Mouse (Mus musculus) forebrain, embryonic 11.5 days (tissue): ENCODE measurements at regions not wholly inside any gene's neighbourhood (a gene's known extent, or its start where the extent isn't known, plus 50 kb on each side); places are given as distances from the start of the nearest gene placed in this dataset.

ENCODE experiments used
- ATAC-seq: fragments of 200-750 bp; cut with Nextera tagmentation; replicated peaks from 2 replicates; pipeline ENCODE4 v1.8.0; 2017; ENCODE audit warnings: moderate TSS enrichment; ENCODE audit not compliant: low FRiP score
- DNase-seq: peaks from one replicate; pipeline ENCODE4 v3.0.0-alpha.2; 2017; ENCODE audit warnings: low spot score
- H3K27ac ChIP-seq: fragments of 300-500 bp; sonication (generic); 2 replicates; pipeline ENCODE4 v1.5.1; 2014; ENCODE audit warnings: low read depth, low read length
- H3K27me3 ChIP-seq: fragments of 300-500 bp; sonication (generic); 2 replicates; pipeline ENCODE4 v1.6.1; 2014; ENCODE audit warnings: mild to moderate bottlenecking, low read length, mixed read lengths; ENCODE audit not compliant: control insufficient read depth, insufficient read depth
- H3K36me3 ChIP-seq: fragments of 300-500 bp; sonication (generic); 2 replicates; pipeline ENCODE4 v1.6.1; 2014; ENCODE audit warnings: mild to moderate bottlenecking, low read length, moderate library complexity, mixed read lengths; ENCODE audit not compliant: control insufficient read depth, insufficient read depth
- H3K4me1 ChIP-seq: fragments of 300-500 bp; sonication (generic); replicated peaks from 2 replicates; pipeline ENCODE4 v1.6.1; 2014; ENCODE audit warnings: low read length, mixed read lengths; ENCODE audit not compliant: control insufficient read depth, insufficient read depth
- H3K4me2 ChIP-seq: fragments of 300-500 bp; sonication (generic); 2 replicates; pipeline ENCODE4 v1.6.1; 2014; ENCODE audit warnings: low read depth, mild to moderate bottlenecking, low read length, moderate library complexity, mixed read lengths; ENCODE audit not compliant: severe bottlenecking
- H3K4me3 ChIP-seq: fragments of 300-500 bp; sonication (generic); 2 replicates; pipeline ENCODE4 v1.5.1; 2014; ENCODE audit warnings: low read depth, low read length
- H3K9ac ChIP-seq: fragments of 300-500 bp; sonication (generic); 2 replicates; pipeline ENCODE4 v1.6.1; 2014; ENCODE audit warnings: low read length
- H3K9me3 ChIP-seq: fragments of 300-500 bp; sonication (generic); 2 replicates; pipeline ENCODE4 v1.6.1; 2016; ENCODE audit warnings: low read length, mixed read lengths; ENCODE audit not compliant: control insufficient read depth
- WGBS: fragments of 180-500 bp; shearing (Covaris S2); extraction: QIAGEN DNeasy Blood & Tissue Kit; methylation state at CpG from one replicate; pipeline ENCODE4 v1.1.7; 2014; 5-methylcytosine and 5-hydroxymethylcytosine counted together

DNA sequence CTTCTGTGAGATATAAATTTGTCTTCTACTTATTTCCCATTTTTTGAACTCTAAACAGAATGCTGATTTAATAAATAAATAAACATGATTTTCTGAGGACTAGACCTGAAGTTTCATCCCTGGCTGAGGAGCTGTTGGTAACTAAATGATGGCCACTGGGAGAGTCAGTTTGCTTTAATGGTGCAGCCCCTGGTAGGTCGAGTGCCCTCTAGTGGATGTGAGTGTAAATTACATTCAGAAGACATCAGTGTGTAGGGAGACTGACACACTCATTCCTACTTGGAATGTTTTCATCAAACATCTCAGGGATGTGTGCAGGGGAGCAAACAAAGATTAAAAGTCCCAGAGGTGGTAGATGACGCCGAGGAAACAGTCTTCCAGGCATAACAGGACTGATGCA is 281.2 kb upstream of the Rasgrp1 start:
- H3K9me3 ChIP-seq: no peaks in the 10 kb centered on the region
- H3K4me3 ChIP-seq: no peak overlapping the region
- H3K36me3 ChIP-seq: no peaks in the 10 kb centered on the region
- 51% methylated on average over 3 of the region's 3 CpGs for WGBS
- H3K4me2 ChIP-seq: no peak overlapping the region
- no peaks in the 10 kb centered on the region for H3K4me1 ChIP-seq
- DNase-seq: no peak
- H3K9ac ChIP-seq: no peak overlapping the region
- peak; percentile 42; the same call in 1 of the 2 replicates for ATAC-seq
- H3K27me3 ChIP-seq: no peaks in the 10 kb centered on the region
- H3K27ac ChIP-seq: no peak overlapping the region

DNA sequence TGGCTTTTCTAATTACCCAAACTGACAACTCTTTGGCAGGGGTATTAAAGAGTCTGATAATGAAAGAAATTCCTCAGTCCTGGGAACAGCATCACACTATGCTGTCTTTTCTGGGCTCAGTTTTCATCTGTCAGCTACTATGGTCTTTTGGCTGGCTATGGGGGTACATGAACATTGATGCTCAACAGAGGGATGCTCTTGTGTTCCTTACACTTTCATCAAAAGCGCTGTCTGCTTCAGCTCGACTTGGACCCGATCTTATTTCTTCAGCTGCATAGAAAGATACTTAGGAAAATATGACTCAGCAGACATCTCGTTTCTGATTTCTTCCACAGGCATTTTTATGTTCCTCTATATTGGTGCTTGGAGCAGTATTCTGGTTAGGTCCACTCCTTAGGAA is 292.1 kb upstream of the Rasgrp1 start:
- 91% methylated on average over 4 of the region's 4 CpGs for WGBS

DNA sequence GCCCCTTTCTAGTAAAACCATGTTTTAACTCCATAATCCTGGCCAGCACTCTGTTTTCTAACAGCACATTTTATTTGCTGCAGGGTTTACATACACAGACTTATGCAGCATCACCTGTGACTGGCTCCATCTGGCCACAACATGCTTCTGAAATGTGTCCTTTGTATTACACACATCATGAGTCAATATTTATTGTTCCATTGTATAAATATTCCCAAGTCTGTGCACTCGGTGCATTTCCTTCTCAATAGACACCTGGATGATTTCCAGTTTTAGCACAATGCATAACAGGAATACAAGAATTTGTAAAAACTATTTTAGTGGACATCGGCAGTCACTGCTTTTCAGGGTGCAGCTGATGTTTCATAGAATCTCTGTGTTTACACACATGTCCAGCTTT is 294.6 kb upstream of the Rasgrp1 start:
- H3K4me2 ChIP-seq: no peak overlapping the region

More for the DNA sequence above, 292.1 kb upstream of the Rasgrp1 start:
- Histone ChIP-seq H3K4me2 (no peak overlapping the region), H3K36me3 (no peaks in the 10 kb centered on the region), H3K9ac (no peak overlapping the region), H3K27ac (no peak overlapping the region), H3K4me1 (no peaks in the 10 kb centered on the region), H3K27me3 (no peaks in the 10 kb centered on the region), H3K4me3 (no peak overlapping the region), H3K9me3 (no peaks in the 10 kb centered on the region)
- ATAC-seq (no peak), DNase-seq (no peak)

DNA sequence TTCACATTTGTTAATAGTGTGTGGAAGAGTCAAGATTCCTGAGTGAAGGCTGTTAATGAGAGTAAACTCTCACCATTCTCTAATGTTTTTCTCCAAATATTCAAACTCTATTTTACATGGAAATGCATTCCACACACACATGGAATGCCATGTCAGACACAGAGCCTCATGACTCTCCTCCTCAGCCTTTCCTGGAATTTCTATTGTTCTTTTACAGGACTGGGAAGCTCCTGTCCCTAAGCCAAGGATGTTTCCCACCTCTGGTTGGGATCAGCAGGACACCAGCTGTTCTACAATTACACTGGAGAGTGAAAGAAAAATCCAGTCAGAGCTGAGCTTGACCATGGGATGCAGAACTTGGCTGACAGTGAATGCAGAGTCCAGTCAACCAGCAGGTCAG is 309.3 kb upstream of the Rasgrp1 start:
- Histone ChIP-seq H3K36me3 (no peaks in the 10 kb centered on the region), H3K4me1 (no peaks in the 10 kb centered on the region), H3K27ac (no peak overlapping the region), H3K9ac (no peak overlapping the region), H3K27me3 (no peaks in the 10 kb centered on the region), H3K4me2 (no peak overlapping the region), H3K9me3 (no peaks in the 10 kb centered on the region), H3K4me3 (no peak overlapping the region)
- DNase-seq (no peak), ATAC-seq (no peak)

More for the DNA sequence above, 294.6 kb upstream of the Rasgrp1 start:
- DNase-seq (no peak), ATAC-seq (no peak)
- Histone ChIP-seq H3K27me3 (no peaks in the 10 kb centered on the region), H3K36me3 (no peaks in the 10 kb centered on the region), H3K9ac (no peak overlapping the region), H3K27ac (no peak overlapping the region), H3K9me3 (no peaks in the 10 kb centered on the region), H3K4me1 (no peaks in the 10 kb centered on the region), H3K4me3 (no peak overlapping the region)
- 86% methylated on average over 2 of the region's 2 CpGs for WGBS

DNA sequence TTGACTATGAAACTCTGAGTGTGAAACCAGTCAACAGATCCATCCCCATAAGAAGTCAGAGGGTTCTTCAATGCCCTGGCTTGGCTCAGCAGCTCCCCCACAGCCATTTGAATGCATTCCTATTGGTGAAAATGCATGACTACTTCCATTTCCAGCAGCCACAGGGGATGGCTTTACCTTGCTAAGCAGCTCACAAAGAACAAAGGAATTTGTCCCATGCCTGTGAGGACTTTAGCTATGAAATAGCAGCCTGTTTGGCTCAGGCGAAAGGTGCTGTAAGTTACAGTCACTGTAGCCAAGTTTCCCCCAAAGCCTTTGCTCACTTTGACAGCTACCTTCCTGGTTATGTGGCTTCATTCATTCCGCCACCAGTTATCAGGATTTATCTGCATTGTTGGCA is 309.8 kb upstream of the Rasgrp1 start:
- no peak overlapping the region for H3K4me2 ChIP-seq
- no peaks in the 10 kb centered on the region for H3K4me1 ChIP-seq
- DNase-seq (no peak), ATAC-seq (no peak)
- H3K4me3 ChIP-seq: no peak overlapping the region
- H3K27ac ChIP-seq: no peak overlapping the region
- H3K27me3 ChIP-seq: no peaks in the 10 kb centered on the region
- no peaks in the 10 kb centered on the region for H3K36me3 ChIP-seq
- H3K9me3 ChIP-seq: no peaks in the 10 kb centered on the region
- 55% methylated on average over 2 of the region's 2 CpGs for WGBS
- H3K9ac ChIP-seq: no peak overlapping the region

DNA sequence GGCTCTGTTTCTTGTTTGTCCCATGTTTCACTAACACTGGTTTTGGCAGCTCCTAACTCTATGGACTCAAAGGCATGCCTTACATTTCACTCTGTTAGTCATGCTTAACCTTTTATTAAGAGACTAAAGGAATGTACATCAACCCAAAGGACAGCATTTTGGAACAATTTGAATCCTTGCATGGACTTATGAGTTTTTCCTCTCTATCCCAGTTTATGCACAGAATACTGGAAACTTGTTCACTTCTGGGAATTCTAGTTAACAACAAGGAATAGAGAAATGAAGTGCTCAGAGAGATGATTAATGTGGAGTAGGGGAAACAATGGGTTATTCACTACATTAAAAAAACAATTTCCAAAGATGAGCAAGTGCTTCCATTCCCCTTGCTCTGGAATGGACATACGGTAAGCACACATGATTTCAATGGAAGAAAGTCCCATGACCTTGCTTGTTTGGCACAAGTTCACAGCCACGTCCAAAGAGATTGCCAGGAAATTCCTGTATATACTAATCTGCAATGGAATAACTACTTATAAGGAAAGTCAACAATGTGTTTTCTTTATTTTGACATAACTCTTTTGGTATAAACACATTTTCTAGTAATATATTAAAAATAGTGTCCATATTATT is 313.9 kb upstream of the Rasgrp1 start:
- H3K9ac ChIP-seq: no peak overlapping the region
- H3K27ac ChIP-seq: no peak overlapping the region
- no peaks in the 10 kb centered on the region for H3K27me3 ChIP-seq
- DNase-seq (no peak), ATAC-seq (no peak)
- no peak overlapping the region for H3K4me3 ChIP-seq
- no peaks in the 10 kb centered on the region for H3K36me3 ChIP-seq
- no peaks in the 10 kb centered on the region for H3K4me1 ChIP-seq
- no peaks in the 10 kb centered on the region for H3K9me3 ChIP-seq
- H3K4me2 ChIP-seq: no peak overlapping the region
- 89% methylated on average over 2 of the region's 2 CpGs for WGBS

DNA sequence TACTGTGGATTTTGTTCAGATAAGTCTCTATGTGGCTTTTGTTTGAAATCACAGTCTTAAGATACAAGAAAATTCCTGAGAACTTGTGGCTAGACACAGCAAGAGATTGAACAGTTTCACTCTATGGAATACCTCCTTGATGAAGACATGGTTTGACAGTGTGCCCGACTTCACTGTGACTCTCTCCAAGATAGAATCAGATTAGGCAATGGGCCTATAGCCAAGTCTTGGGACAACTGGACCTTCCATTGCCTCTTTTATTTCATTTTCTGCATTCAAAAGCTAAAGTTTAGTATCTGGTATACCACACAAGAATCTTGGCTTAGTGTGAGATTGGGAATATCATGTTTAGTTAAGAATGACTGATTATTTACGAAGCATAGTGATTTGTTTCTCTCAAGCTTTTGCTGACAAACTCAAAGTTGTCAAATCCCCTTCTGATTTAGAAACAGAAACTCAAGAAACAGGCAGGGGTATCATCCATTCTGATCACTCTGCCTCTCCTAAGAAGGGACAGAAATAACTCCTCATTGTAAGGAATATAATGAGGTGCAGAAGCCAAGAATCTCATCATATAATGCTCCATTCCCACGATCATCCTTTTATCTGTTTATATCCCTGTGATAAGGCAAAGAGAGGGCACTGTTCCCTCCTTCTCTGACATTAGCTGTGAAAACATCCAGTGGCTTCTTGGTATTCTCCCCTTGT is 317.6 kb upstream of the Rasgrp1 start:
- Histone ChIP-seq H3K9ac (no peak overlapping the region), H3K4me3 (no peak overlapping the region), H3K27me3 (no peaks in the 10 kb centered on the region), H3K9me3 (no peaks in the 10 kb centered on the region), H3K27ac (no peak overlapping the region), H3K36me3 (no peaks in the 10 kb centered on the region), H3K4me2 (no peak overlapping the region), H3K4me1 (no peaks in the 10 kb centered on the region)
- ATAC-seq (no peak), DNase-seq (no peak)
- 90% methylated on average over 3 of the region's 3 CpGs for WGBS

DNA sequence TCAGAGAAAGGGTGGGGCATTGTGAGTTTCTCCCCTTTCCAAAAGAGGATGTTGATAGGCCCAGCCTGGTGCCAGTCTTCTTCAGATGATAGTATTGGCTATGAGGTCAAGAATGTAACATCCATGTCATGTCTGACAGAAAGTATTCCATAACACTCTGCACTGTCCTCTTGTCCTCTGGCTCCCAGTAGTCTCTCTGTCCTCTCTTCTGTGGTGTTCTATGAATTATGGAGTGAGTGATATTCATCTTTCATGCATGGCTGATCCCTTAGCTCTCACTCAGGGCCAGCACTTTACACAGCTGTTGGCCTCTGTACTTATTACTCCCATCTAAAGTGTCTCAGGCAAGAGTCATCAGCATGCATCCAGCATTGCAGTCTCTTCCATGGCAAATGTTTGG is 319.9 kb upstream of the Rasgrp1 start:
- no peak overlapping the region for H3K27ac ChIP-seq
- H3K27me3 ChIP-seq: no peaks in the 10 kb centered on the region
- H3K36me3 ChIP-seq: no peaks in the 10 kb centered on the region
- H3K4me1 ChIP-seq: no peaks in the 10 kb centered on the region
- no peak overlapping the region for H3K4me2 ChIP-seq
- ATAC-seq (no peak), DNase-seq (no peak)
- H3K9me3 ChIP-seq: no peaks in the 10 kb centered on the region
- H3K4me3 ChIP-seq: no peak overlapping the region
- no peak overlapping the region for H3K9ac ChIP-seq

DNA sequence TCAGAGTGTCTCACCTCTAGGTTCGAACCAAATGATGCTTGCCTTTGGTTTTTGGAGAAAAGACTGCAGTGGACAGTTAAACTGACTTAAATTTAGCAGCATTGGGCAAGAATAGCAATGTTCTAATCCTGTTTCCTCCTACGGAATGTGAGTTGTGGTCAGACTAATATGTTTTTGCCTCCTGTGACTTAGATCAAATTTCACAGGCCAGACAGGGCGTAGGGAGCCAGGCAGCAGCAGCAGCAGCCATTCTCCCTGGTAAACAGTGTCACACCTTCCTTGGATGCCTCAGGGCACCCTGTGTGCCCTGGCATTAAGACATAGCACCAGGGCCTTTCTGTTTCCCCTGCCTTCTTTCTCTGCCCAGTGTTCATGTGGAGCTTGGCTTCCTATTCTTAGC is 323.7 kb upstream of the Rasgrp1 start:
- DNase-seq (no peak), ATAC-seq (no peak)
- Histone ChIP-seq H3K27me3 (no peaks in the 10 kb centered on the region), H3K4me2 (no peak overlapping the region), H3K27ac (no peak overlapping the region), H3K9ac (no peak overlapping the region), H3K4me3 (no peak overlapping the region), H3K9me3 (no peaks in the 10 kb centered on the region), H3K36me3 (no peaks in the 10 kb centered on the region), H3K4me1 (no peaks in the 10 kb centered on the region)
- WGBS: 66% methylated on average over 3 of the region's 3 CpGs
